Mouse (Mus musculus) heart, postnatal 14 days (tissue): ENCODE results near the gene Terb1. TPM values are rescaled to one million over a fixed set of nuclear protein-coding genes. Genes with fewer than 3 reads are reported as not detected.

ENCODE experiments used
- DNase-seq, 2 experiments: peaks; one replicate each; pipeline ENCODE4 v3.0.0; 2021 to 2022
- intact Hi-C: fragments of 180-260 bp; cut with DNase I; formaldehyde crosslinking; loops from one replicate; pipeline ENCODE4 v1.15.1; 2025
- long read RNA-seq, 2 experiments: library from polyadenylated mRNA; stranded (forward); transcript quantifications; one replicate each; pipeline ENCODE4 v2.0.0; 2021
- total RNA-seq, 2 experiments: library from RNA; stranded (reverse); gene quantifications; 2 replicates each; pipeline ENCODE4 v1.2.3; 2021

Gene Terb1
- not detected for total RNA-seq
- long read RNA-seq, experiment 1 = 0 reads
- long read RNA-seq, experiment 2 = 0 reads

- intact Hi-C loops = no loop called here
- peak; percentile 12 to 42 for DNase-seq
These were observed at the start of gene Terb1 for GRCm38 (mm10) chr8:104509061-104510006. Gene Terb1 (minus strand): TSS chr8:104509910.

- DNase-seq = no peak
- intact Hi-C loops = no loop called here
These were observed 47.5 kb upstream of the Terb1 start for GRCm38 (mm10) chr8:104557226-104557625.

- intact Hi-C loops = no loop called here
- no peak for DNase-seq
These were observed 45.5 kb upstream of the Terb1 start for GRCm38 (mm10) chr8:104555191-104555590.

GRCm38 (mm10) chr8:104543440-104544045 lies 33.8 kb upstream of the Terb1 start:
- DNase-seq = peak; percentile 17 to 41
- intact Hi-C loops = no loop called here

GRCm38 (mm10) chr8:104542160-104542559 lies 32.5 kb upstream of the Terb1 start:
- no peak for DNase-seq
- intact Hi-C loops = no loop called here

- intact Hi-C loops = no loop called here
- no peak for DNase-seq
These were observed 31.8 kb upstream of the Terb1 start for GRCm38 (mm10) chr8:104541515-104541880.

GRCm38 (mm10) chr8:104540710-104541514 lies 31.2 kb upstream of the Terb1 start:
- peak; percentile 28 for DNase-seq
- intact Hi-C loops = no loop called here

- intact Hi-C loops = no loop called here
- DNase-seq = no peak
These were observed 30.5 kb upstream of the Terb1 start for GRCm38 (mm10) chr8:104540238-104540637.

- intact Hi-C loops = loop anchor here (5.0 kb wide), 1 partner anchor 102 kb away; no protein-coding TSS in a partner anchor
These were observed 29.9 kb upstream of the Terb1 start for GRCm38 (mm10) chr8:104539566-104539965.

GRCm38 (mm10) chr8:104538896-104539295 lies 29.2 kb upstream of the Terb1 start:
- intact Hi-C loops = loop anchor here (5.0 kb wide), 1 partner anchor 102 kb away; no protein-coding TSS in a partner anchor

More at GRCm38 (mm10) chr8:104539566-104539965, 29.9 kb upstream of the Terb1 start:
- DNase-seq = no peak

GRCm38 (mm10) chr8:104536028-104536427 lies 26.3 kb upstream of the Terb1 start:
- DNase-seq = no peak
- intact Hi-C loops = loop anchor here (5.0 kb wide), 1 partner anchor 99 kb away; no protein-coding TSS in a partner anchor

More at GRCm38 (mm10) chr8:104538896-104539295, 29.2 kb upstream of the Terb1 start:
- DNase-seq = no peak

- intact Hi-C loops = loop anchor here (5.0 kb wide), 1 partner anchor 98 kb away; no protein-coding TSS in a partner anchor
- no peak for DNase-seq
These were observed 25.7 kb upstream of the Terb1 start for GRCm38 (mm10) chr8:104535378-104535777.

GRCm38 (mm10) chr8:104534779-104535141 lies 25.1 kb upstream of the Terb1 start:
- intact Hi-C loops = loop anchor here (1.0 to 5.0 kb wide), 3 partner anchors 35 to 192 kb away; no protein-coding TSS in a partner anchor

GRCm38 (mm10) chr8:104533971-104534778 lies 24.5 kb upstream of the Terb1 start, which contains the start of the genes Nae1 and Car7:
Gene Nae1 (minus strand): TSS chr8:104534637.
Gene Car7 (plus strand): TSS chr8:104534689.
- intact Hi-C loops = loop anchor here (1.0 to 5.0 kb wide), 2 partner anchors 35 to 192 kb away; no protein-coding TSS in a partner anchor
- peak; percentile 97 to 98 for DNase-seq

More at GRCm38 (mm10) chr8:104534779-104535141, 25.1 kb upstream of the Terb1 start:
- peak; percentile 22 to 27 for DNase-seq

GRCm38 (mm10) chr8:104533551-104533950 lies 23.8 kb upstream of the Terb1 start:
- intact Hi-C loops = loop anchor here (5.0 kb wide), 1 partner anchor 191 kb away; no protein-coding TSS in a partner anchor
- no peak for DNase-seq

GRCm38 (mm10) chr8:104529671-104530070 lies 20.0 kb upstream of the Terb1 start:
- intact Hi-C loops = loop anchor here (5.0 kb wide), 1 partner anchor 187 kb away; no protein-coding TSS in a partner anchor
- no peak for DNase-seq

- DNase-seq = no peak
- intact Hi-C loops = no loop called here
These were observed 8.2 kb upstream of the Terb1 start for GRCm38 (mm10) chr8:104517872-104518271.

- intact Hi-C loops = no loop called here
These were observed 424 bp upstream of the Terb1 start for GRCm38 (mm10) chr8:104510134-104510533.

GRCm38 (mm10) chr8:104479091-104479490 lies 30.6 kb downstream of the Terb1 start:
- DNase-seq = no peak
- intact Hi-C loops = no loop called here

More at GRCm38 (mm10) chr8:104510134-104510533, 424 bp upstream of the Terb1 start:
- DNase-seq = no peak
